Mouse (Mus musculus) spleen, adult 2 months (tissue): ENCODE measurements around the gene Shoc2. TPM values are rescaled to one million over a fixed set of nuclear protein-coding genes. Genes with fewer than 3 reads are reported as not detected.
"Not testable (repeated sequence)": the region's sequence is repeated elsewhere in the genome, so short reads cannot be mapped to it uniquely, and the experiment has no call there.

Experiments
- DNase-seq, 2 experiments: peaks; one replicate each; pipeline versions ENCODE4 v3.0.0 to v3.0.0-alpha.2; 2012 to 2021; ENCODE audit warnings: low spot score in 2 of 2, low read depth in 1 of 2
- H3K27ac ChIP-seq: fragments of 200-500 bp; 2 replicates; pipeline ENCODE4 v1.5.1; 2012; ENCODE audit warnings: low read length, inconsistent platforms; ENCODE audit not compliant: insufficient read depth
- H3K27me3 ChIP-seq: fragments of 200-500 bp; 2 replicates; pipeline ENCODE4 v1.6.1; 2012; ENCODE audit warnings: mild to moderate bottlenecking, moderate library complexity, low read length, inconsistent platforms; ENCODE audit not compliant: control insufficient read depth, insufficient read depth
- H3K36me3 ChIP-seq: fragments of 200-500 bp; 2 replicates; pipeline ENCODE4 v1.6.1; 2012; ENCODE audit warnings: mild to moderate bottlenecking, low read length, inconsistent platforms; ENCODE audit not compliant: control insufficient read depth, insufficient read depth
- H3K4me1 ChIP-seq: fragments of 200-500 bp; 2 replicates; pipeline ENCODE4 v1.6.1; 2011; ENCODE audit warnings: inconsistent platforms; ENCODE audit not compliant: control insufficient read depth, insufficient read depth, insufficient read length
- H3K4me3 ChIP-seq: fragments of 200-500 bp; 2 replicates; pipeline ENCODE4 v1.5.1; 2011; ENCODE audit warnings: mild to moderate bottlenecking, inconsistent platforms; ENCODE audit not compliant: insufficient read depth, insufficient read length; ENCODE audit errors: extremely low read depth
- CTCF ChIP-seq: fragments of 200-500 bp; IDR thresholded peaks from 2 replicates; pipeline ENCODE4 v1.5.1; 2011; ENCODE audit warnings: mild to moderate bottlenecking, inconsistent platforms; ENCODE audit not compliant: insufficient read depth, insufficient read length, insufficient replicate concordance; ENCODE audit errors: extremely low read depth
- POLR2A ChIP-seq: fragments of 200-500 bp; IDR thresholded peaks from 2 replicates; pipeline ENCODE4 v1.6.1; 2011; ENCODE audit warnings: low read depth, low read length, inconsistent platforms
- WGBS: fragments of 180-500 bp; shearing (Covaris S2); methylation state at CpG from one replicate; pipeline ENCODE4 v1.1.7; 2018; 5-methylcytosine and 5-hydroxymethylcytosine counted together
- polyA plus RNA-seq: library from polyadenylated mRNA; depleted of rRNA; stranded (reverse); fragments of >200 nt; gene quantifications from 2 replicates; pipeline ENCODE4 v1.2.3, GENCODE M21; 2012

Shoc2 gene
- polyA plus RNA-seq, 1 experiment: 5.6 TPM

GRCm38 (mm10) chr19:53901931-53902738 lies 42.0 kb upstream of the Shoc2 start:
- H3K4me1 ChIP-seq: peaks cover 37% of the 10 kb centered on the region
- peak overlapping the region; percentile 97 for H3K27ac ChIP-seq
- WGBS: 51% methylated on average over 15 of the region's 15 CpGs
- H3K27me3 ChIP-seq: no peaks in the 10 kb centered on the region
- DNase-seq: no peak
- no peaks in the 10 kb centered on the region for H3K36me3 ChIP-seq
- H3K4me3 ChIP-seq: peak overlapping the region; percentile 69
- no peak for TF ChIP-seq CTCF

DNA sequence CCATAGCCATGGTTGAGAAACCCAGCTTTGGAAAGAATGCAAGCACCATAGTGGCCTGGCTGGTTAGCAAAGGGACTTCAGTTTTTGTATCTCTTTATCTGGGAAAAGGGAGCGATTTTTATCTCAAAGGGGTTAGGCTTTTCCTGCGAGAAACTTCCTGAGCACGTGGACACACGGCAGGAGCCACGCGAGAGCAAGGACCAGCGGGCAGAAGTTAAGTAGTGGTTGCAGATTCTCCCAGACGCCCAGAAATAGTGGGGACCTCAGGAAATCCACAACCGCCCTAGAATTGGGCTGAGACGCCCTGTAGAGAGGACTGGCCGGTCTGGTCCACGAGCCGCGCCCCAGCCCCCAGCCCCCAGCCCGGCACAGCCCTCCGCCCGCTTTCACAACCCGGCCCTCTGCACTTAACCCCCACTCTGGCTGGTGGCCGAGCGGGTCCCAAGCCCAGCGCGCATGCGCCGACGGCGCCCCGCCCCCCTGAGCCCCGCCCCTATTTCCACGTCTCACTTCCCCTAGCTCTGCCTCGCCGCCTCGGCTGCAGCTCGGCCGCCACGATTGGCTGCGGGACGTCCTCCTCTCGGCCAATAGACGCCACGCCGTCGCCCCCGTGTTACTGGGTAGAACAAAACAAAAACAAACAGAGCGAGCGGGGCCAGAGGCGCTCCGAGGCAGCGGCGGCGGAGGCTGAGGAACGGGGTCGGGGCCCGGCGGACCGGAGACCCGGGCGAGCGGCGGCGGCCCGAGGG lies 41.2 kb upstream of the Shoc2 start:
- no peaks in the 10 kb centered on the region for H3K36me3 ChIP-seq
- H3K4me3 ChIP-seq: peak overlapping the region; percentile 94
- WGBS: under 1% methylated on average over 60 of the region's 61 CpGs
- H3K27ac ChIP-seq: peak overlapping the region; percentile 97
- H3K27me3 ChIP-seq: no peaks in the 10 kb centered on the region
- DNase-seq: peak; percentile 93 to 94
- TF ChIP-seq CTCF (no peak), POLR2A (peak; percentile 74)
- peaks cover 37% of the 10 kb centered on the region for H3K4me1 ChIP-seq

GRCm38 (mm10) chr19:53903507-53904321 lies 40.4 kb upstream of the Shoc2 start:
- peak; percentile 64 to 70 for DNase-seq

DNA sequence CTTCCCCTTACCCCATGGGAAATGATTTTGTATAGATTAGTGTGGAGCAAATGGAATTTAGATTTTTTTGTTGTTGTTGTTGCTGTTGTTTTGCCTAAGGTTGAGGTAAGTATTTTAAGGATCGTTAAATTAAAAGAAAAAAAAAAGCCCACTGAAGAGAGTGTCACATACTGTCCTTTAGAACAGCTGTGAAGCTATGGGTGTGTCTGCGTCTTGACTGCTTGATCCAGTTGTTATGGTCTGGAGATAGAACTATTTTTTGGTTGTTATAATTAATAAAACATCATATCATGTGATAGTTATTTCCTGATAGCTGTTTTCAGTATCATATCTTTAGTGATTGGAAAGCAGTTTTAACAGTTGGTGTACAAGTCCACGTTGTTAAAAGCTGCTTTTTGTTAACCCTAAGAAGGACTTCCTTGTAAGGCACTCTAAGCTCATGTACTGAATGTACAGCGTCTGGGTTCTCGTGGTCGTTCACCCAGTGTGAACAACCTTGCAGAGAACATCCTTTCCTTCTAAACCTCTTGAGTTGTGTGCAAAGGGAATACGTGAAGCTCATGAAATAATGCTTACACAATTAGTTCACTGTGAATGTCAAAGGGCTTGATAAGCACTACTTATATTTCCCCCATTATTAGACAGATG lies 39.1 kb upstream of the Shoc2 start:
- no peak for TF ChIP-seq CTCF
- no peak for TF ChIP-seq POLR2A
- Histone ChIP-seq H3K27me3 (no peaks in the 10 kb centered on the region), H3K4me1 (peaks cover 26% of the 10 kb centered on the region), H3K36me3 (peaks cover 8% of the 10 kb centered on the region), H3K4me3 (peak overlapping the region; percentile 94), H3K27ac (peak overlapping the region; percentile 7; the same call in 1 of the 2 replicates)
- DNase-seq: no peak
- 12% methylated on average over 7 of the region's 7 CpGs for WGBS

More at GRCm38 (mm10) chr19:53903507-53904321, 40.4 kb upstream of the Shoc2 start:
- H3K4me3 ChIP-seq: peak overlapping the region; percentile 94
- TF ChIP-seq POLR2A (no peak; the same call in 1 of the 2 replicates), CTCF (peak; percentile 30; the same call in 1 of the 2 replicates)
- peaks cover 1% of the 10 kb centered on the region; the same call in 1 of the 2 replicates for H3K36me3 ChIP-seq
- WGBS: 1% methylated on average over 82 of the region's 83 CpGs
- peak overlapping the region; percentile 97 for H3K27ac ChIP-seq
- peaks cover 31% of the 10 kb centered on the region for H3K4me1 ChIP-seq
- no peaks in the 10 kb centered on the region for H3K27me3 ChIP-seq

GRCm38 (mm10) chr19:53906033-53906702 lies 37.9 kb upstream of the Shoc2 start:
- TF ChIP-seq POLR2A (no peak), CTCF (no peak)
- peak overlapping the region; percentile 34 for H3K27ac ChIP-seq

GRCm38 (mm10) chr19:53906703-53907070 lies 37.4 kb upstream of the Shoc2 start:
- not testable (repeated sequence) for H3K4me3 ChIP-seq

More at GRCm38 (mm10) chr19:53906033-53906702, 37.9 kb upstream of the Shoc2 start:
- DNase-seq: no peak
- no peaks in the 10 kb centered on the region for H3K27me3 ChIP-seq
- peaks cover 15% of the 10 kb centered on the region for H3K4me1 ChIP-seq
- peaks cover 10% of the 10 kb centered on the region for H3K36me3 ChIP-seq
- 1% methylated on average over 6 of the region's 6 CpGs for WGBS
- peak overlapping the region; percentile 32; the same call in 1 of the 2 replicates for H3K4me3 ChIP-seq

More at GRCm38 (mm10) chr19:53906703-53907070, 37.4 kb upstream of the Shoc2 start:
- Histone ChIP-seq H3K27ac (peak overlapping the region; percentile 34), H3K4me1 (peaks cover 15% of the 10 kb centered on the region; the same call in 1 of the 2 replicates)
- DNase-seq, H3K36me3 ChIP-seq, H3K27me3 ChIP-seq: not testable (repeated sequence)
